Mouse (Mus musculus): Measurements from ENCODE around the gene Cd9.

DNA sequence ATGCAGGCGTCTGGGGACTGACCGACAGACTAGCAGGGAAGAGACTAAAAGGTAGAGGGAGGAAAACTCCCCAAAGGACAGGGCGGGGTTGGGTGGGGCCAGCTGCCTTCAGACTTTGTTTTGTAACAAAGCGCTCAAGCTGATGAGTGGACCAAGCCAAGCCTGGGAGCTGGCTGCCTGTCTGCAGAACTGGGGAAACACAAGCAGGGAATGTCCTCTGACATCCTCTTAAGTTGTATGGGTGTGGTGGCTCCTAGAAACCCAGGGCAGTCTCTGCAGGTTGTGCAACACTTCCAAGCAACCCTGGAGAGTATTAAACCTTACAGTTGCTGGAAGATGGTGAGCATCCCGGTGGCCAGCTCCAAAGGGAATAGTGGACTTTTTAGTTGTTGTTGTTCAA lies 1.4 kb downstream of the Cd9 start:
- TF ChIP-seq EP300 (IDR thresholded peaks at IDR 0.05; ENCODE audit: low read depth) (no peak), CTCF (IDR thresholded peaks at IDR 0.05; ENCODE audit: low read depth) (no peak)

Data from liver, postnatal 0 days (tissue).